Mouse (Mus musculus) neural tube, embryonic 11.5 days (tissue): ENCODE measurements at regions not wholly inside any gene's neighbourhood (a gene's known extent, or its start where the extent isn't known, plus 50 kb on each side); places are given as distances from the start of the nearest gene placed in this dataset.

Experiments
- ATAC-seq: fragments of 200-750 bp; cut with Nextera tagmentation; 2 replicates; pipeline ENCODE4 v1.8.0; 2017; ENCODE audit warnings: moderate number of reproducible peaks, mild to moderate bottlenecking, moderate TSS enrichment, moderate library complexity; ENCODE audit not compliant: insufficient read depth, low FRiP score, low TSS enrichment
- DNase-seq: peaks from one replicate; pipeline ENCODE4 v3.0.0-alpha.2; 2015; ENCODE audit warnings: low spot score
- H3K27ac ChIP-seq: fragments of 300-500 bp; sonication (generic); 2 replicates; pipeline ENCODE4 v1.5.1; 2014; ENCODE audit warnings: low read depth, mild to moderate bottlenecking, low read length
- H3K27me3 ChIP-seq: fragments of 300-500 bp; sonication (generic); 2 replicates; pipeline ENCODE4 v1.6.1; 2014; ENCODE audit warnings: mild to moderate bottlenecking, low read length, mixed read lengths; ENCODE audit not compliant: control insufficient read depth, insufficient read depth
- H3K36me3 ChIP-seq: fragments of 300-500 bp; sonication (generic); 2 replicates; pipeline ENCODE4 v1.6.1; 2014; ENCODE audit warnings: mild to moderate bottlenecking, low read length, moderate library complexity, mixed read lengths; ENCODE audit not compliant: control insufficient read depth, insufficient read depth
- H3K4me1 ChIP-seq: fragments of 300-500 bp; sonication (generic); 2 replicates; pipeline ENCODE4 v1.6.1; 2014; ENCODE audit warnings: low read length, mixed read lengths; ENCODE audit not compliant: control insufficient read depth, insufficient read depth
- H3K4me2 ChIP-seq: fragments of 300-500 bp; sonication (generic); 2 replicates; pipeline ENCODE4 v1.6.1; 2014; ENCODE audit warnings: low read depth, mild to moderate bottlenecking, moderate library complexity
- H3K4me3 ChIP-seq: fragments of 300-500 bp; sonication (generic); 2 replicates; pipeline ENCODE4 v1.5.1; 2014; ENCODE audit warnings: low read depth, low read length
- H3K9ac ChIP-seq: fragments of 300-500 bp; sonication (generic); 2 replicates; pipeline ENCODE4 v1.6.1; 2014; ENCODE audit warnings: mild to moderate bottlenecking, low read length
- H3K9me3 ChIP-seq: fragments of 300-500 bp; sonication (generic); 2 replicates; pipeline ENCODE4 v1.6.1; 2016; ENCODE audit warnings: low read length; ENCODE audit not compliant: control insufficient read depth
- WGBS: fragments of 180-500 bp; shearing (Covaris S2); extraction: QIAGEN DNeasy Blood & Tissue Kit; methylation state at CpG from one replicate; pipeline ENCODE4 v1.1.7; 2014; 5-methylcytosine and 5-hydroxymethylcytosine counted together

- Histone ChIP-seq H3K27ac (no peak overlapping the region), H3K4me2 (no peak overlapping the region), H3K9me3 (no peaks in the 10 kb centered on the region), H3K27me3 (no peaks in the 10 kb centered on the region), H3K4me1 (no peaks in the 10 kb centered on the region), H3K9ac (no peak overlapping the region), H3K36me3 (no peaks in the 10 kb centered on the region), H3K4me3 (no peak overlapping the region)
- 88% methylated on average over 3 of the region's 3 CpGs for WGBS
- ATAC-seq: no peak
- no peak for DNase-seq
Measured at GRCm38 (mm10) chr3:67661529-67661928, 79.0 kb downstream of the Mfsd1 start.

DNA sequence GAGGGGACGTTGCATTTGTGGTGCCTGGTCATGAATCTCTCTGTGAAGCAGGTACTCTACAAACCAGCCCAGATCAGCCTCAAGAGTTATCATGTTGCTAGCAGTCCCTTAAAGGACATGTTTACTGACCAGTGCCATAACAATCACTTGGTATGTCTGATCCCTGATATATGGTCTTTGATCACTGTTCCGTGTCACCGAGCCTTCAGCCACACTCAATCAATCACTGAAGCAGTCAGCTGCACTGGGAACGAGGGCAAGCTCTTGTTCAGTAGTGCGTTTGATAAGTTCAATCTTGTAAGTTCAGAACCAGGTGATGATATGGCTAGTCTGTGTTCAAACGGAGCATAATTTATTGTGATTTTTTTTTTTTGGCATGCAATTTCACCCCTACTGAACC, 126.8 kb downstream of the Mfsd1 start:
- no peak overlapping the region for H3K9ac ChIP-seq

GRCm38 (mm10) chr3:67711716-67712115, 129.2 kb downstream of the Mfsd1 start:
- DNase-seq (no peak), ATAC-seq (no peak)
- Histone ChIP-seq H3K4me3 (no peak overlapping the region), H3K4me2 (no peak overlapping the region), H3K9ac (no peak overlapping the region), H3K9me3 (no peaks in the 10 kb centered on the region), H3K27ac (no peak overlapping the region), H3K27me3 (no peaks in the 10 kb centered on the region), H3K36me3 (no peaks in the 10 kb centered on the region), H3K4me1 (no peaks in the 10 kb centered on the region)
- WGBS: 75% methylated on average over 2 of the region's 2 CpGs

More for the DNA sequence above, 126.8 kb downstream of the Mfsd1 start:
- H3K4me1 ChIP-seq: no peaks in the 10 kb centered on the region
- H3K36me3 ChIP-seq: no peaks in the 10 kb centered on the region
- no peak for ATAC-seq
- no peak overlapping the region for H3K4me3 ChIP-seq
- H3K9me3 ChIP-seq: no peaks in the 10 kb centered on the region
- no peaks in the 10 kb centered on the region for H3K27me3 ChIP-seq
- WGBS: 42% methylated on average over 6 of the region's 6 CpGs
- no peak overlapping the region for H3K4me2 ChIP-seq
- no peak overlapping the region for H3K27ac ChIP-seq
- no peak for DNase-seq

DNA sequence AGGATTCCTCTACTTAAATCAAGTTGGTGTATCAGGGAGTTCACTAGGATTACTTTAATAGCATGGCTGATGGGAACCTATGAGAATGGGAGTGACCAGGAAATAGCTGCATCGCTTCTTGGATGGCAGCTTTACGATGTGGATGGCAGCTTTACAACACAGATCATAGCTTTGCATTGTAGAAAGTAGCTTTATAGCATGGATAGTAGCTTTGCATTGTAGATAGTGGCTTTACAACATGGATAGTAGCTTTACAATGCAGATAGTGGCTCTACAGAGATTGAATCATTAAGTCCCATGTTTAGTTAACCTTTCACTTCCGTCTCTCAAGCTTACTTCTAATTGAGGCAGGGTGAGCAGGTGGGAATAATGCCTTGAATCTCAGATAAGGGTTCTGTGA, 149.4 kb downstream of the Mfsd1 start:
- no peak overlapping the region for H3K9ac ChIP-seq
- no peaks in the 10 kb centered on the region for H3K4me1 ChIP-seq
- no peak for DNase-seq
- ATAC-seq: no peak
- H3K27me3 ChIP-seq: no peaks in the 10 kb centered on the region
- 57% methylated on average over 3 of the region's 3 CpGs for WGBS
- no peak overlapping the region for H3K4me2 ChIP-seq
- H3K4me3 ChIP-seq: no peak overlapping the region
- no peak overlapping the region for H3K27ac ChIP-seq
- no peaks in the 10 kb centered on the region for H3K36me3 ChIP-seq
- H3K9me3 ChIP-seq: no peaks in the 10 kb centered on the region

GRCm38 (mm10) chr3:67732858-67733257, 150.3 kb downstream of the Mfsd1 start:
- Histone ChIP-seq H3K4me2 (no peak overlapping the region), H3K36me3 (no peaks in the 10 kb centered on the region), H3K27me3 (no peaks in the 10 kb centered on the region), H3K4me3 (no peak overlapping the region), H3K27ac (no peak overlapping the region), H3K4me1 (no peaks in the 10 kb centered on the region), H3K9ac (no peak overlapping the region), H3K9me3 (no peaks in the 10 kb centered on the region)
- DNase-seq (no peak), ATAC-seq (no peak)
- WGBS: 83% methylated on average over 2 of the region's 2 CpGs

- no peak overlapping the region for H3K4me2 ChIP-seq
- no peak overlapping the region for H3K4me3 ChIP-seq
- H3K36me3 ChIP-seq: no peaks in the 10 kb centered on the region
- ATAC-seq (no peak), DNase-seq (no peak)
- no peak overlapping the region for H3K9ac ChIP-seq
- no peaks in the 10 kb centered on the region for H3K27me3 ChIP-seq
- WGBS: 94% methylated on average over 2 of the region's 2 CpGs
- H3K27ac ChIP-seq: no peak overlapping the region
- no peaks in the 10 kb centered on the region for H3K9me3 ChIP-seq
- H3K4me1 ChIP-seq: no peaks in the 10 kb centered on the region
Measured at GRCm38 (mm10) chr3:67754256-67754655, 137.8 kb upstream of the Iqcj start.

GRCm38 (mm10) chr3:67768603-67769002, 123.4 kb upstream of the Iqcj start:
- ATAC-seq (no peak), DNase-seq (no peak)
- Histone ChIP-seq H3K4me1 (no peaks in the 10 kb centered on the region), H3K27me3 (no peaks in the 10 kb centered on the region), H3K9me3 (no peaks in the 10 kb centered on the region), H3K27ac (no peak overlapping the region), H3K36me3 (no peaks in the 10 kb centered on the region), H3K9ac (no peak overlapping the region), H3K4me2 (no peak overlapping the region), H3K4me3 (no peak overlapping the region)
- WGBS: 78% methylated on average over 2 of the region's 2 CpGs

DNA sequence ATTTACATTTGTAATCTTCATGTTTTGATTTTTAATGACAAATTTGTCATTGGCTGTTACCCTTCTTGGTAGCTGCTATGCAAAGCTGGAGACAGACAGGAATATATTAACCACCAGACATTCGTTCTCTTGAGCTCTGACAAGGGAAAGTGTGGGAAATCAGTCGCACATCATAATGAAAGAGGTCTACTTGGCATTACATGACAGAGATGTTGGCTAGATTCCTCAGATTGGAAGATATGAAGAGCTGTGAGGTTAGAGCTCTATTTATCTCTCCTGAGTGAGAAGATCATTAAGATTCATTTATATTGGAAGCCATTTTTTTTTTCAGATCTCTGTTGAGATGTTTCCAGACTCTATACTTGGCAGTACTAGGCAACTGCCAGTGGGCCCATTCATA, 118.6 kb upstream of the Iqcj start:
- ATAC-seq (no peak), DNase-seq (no peak)
- Histone ChIP-seq H3K36me3 (no peaks in the 10 kb centered on the region), H3K9ac (no peak overlapping the region), H3K4me2 (no peak overlapping the region), H3K9me3 (no peaks in the 10 kb centered on the region), H3K4me1 (no peaks in the 10 kb centered on the region), H3K27ac (no peak overlapping the region), H3K27me3 (no peaks in the 10 kb centered on the region), H3K4me3 (no peak overlapping the region)
- 83% methylated on average over 2 of the region's 2 CpGs for WGBS

GRCm38 (mm10) chr3:67782177-67782576, 109.8 kb upstream of the Iqcj start:
- no peak overlapping the region for H3K9ac ChIP-seq
- ATAC-seq (no peak), DNase-seq (no peak)
- H3K36me3 ChIP-seq: no peaks in the 10 kb centered on the region
- H3K27me3 ChIP-seq: no peaks in the 10 kb centered on the region
- H3K4me2 ChIP-seq: no peak overlapping the region
- 85% methylated on average over 4 of the region's 4 CpGs for WGBS
- H3K9me3 ChIP-seq: no peaks in the 10 kb centered on the region
- no peak overlapping the region for H3K4me3 ChIP-seq
- no peak overlapping the region for H3K27ac ChIP-seq
- H3K4me1 ChIP-seq: no peaks in the 10 kb centered on the region
